Mouse (Mus musculus) frontal cortex, postnatal 10 days (tissue): ENCODE data around the gene Tas2r107.
"Not testable (repeated sequence)": the region's sequence is repeated elsewhere in the genome, so short reads cannot be mapped to it uniquely, and the experiment has no call there.

Source experiments
- DNase-seq, 2 experiments: peaks; one replicate each; pipeline ENCODE4 v3.0.0; 2022; ENCODE audit warnings: low spot score in 2 of 2, mixed read lengths in 1 of 2

Tas2r107 gene

GRCm38 (mm10) chr6:131660049-131660448 lies at the start of gene Tas2r107:
Gene Tas2r107 (minus strand): TSS chr6:131660149.
- DNase-seq = no peak

- no peak for DNase-seq
Observed at GRCm38 (mm10) chr6:131689963-131690362, 30.0 kb upstream of the Tas2r107 start, which contains the start of gene Tas2r114. Gene Tas2r114 (minus strand): TSS chr6:131690063.

- no peak for DNase-seq
Observed at GRCm38 (mm10) chr6:131687395-131687794, 27.4 kb upstream of the Tas2r107 start, which contains the start of gene Tas2r105. Gene Tas2r105 (minus strand): TSS chr6:131687495.

DNA sequence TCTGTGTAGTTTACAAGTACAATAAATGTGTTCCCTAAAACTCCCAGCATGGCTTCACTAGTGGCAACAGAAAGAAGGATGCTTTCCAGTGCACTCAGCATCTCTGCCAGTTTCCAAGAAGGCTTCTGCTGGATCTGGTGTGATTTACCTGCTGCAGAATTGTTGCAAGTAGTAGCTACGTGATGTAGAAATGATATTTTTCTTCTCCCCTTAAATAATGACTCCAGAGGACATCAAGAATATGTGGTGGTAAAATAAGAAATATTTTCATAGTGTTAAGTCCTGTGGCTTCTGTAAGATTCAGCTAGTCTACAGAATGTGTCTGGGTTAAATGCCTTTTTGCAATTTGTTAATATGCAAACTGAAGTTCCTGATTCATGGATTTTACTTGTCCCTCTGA lies 25.7 kb upstream of the Tas2r107 start, which contains the start of gene Tas2r104:
Gene Tas2r104, minus strand, starts transcription at position 101 of the 400 bp plus-strand sequence.
- no peak for DNase-seq

- no peak for DNase-seq
Observed at GRCm38 (mm10) chr6:131678786-131679185, 18.8 kb upstream of the Tas2r107 start, which contains the start of gene Tas2r106. Gene Tas2r106 (minus strand): TSS chr6:131678886.

GRCm38 (mm10) chr6:131630812-131631211 lies 29.1 kb downstream of the Tas2r107 start, which contains the start of gene Tas2r130:
Gene Tas2r130 (minus strand): TSS chr6:131630912.
- no peak for DNase-seq

- DNase-seq = not testable (repeated sequence)
Observed at GRCm38 (mm10) chr6:131609956-131610355, 50.0 kb downstream of the Tas2r107 start.
